Comparison of ENCODE assay signal across 17 mouse cellular contexts in the genomic region with DNA sequence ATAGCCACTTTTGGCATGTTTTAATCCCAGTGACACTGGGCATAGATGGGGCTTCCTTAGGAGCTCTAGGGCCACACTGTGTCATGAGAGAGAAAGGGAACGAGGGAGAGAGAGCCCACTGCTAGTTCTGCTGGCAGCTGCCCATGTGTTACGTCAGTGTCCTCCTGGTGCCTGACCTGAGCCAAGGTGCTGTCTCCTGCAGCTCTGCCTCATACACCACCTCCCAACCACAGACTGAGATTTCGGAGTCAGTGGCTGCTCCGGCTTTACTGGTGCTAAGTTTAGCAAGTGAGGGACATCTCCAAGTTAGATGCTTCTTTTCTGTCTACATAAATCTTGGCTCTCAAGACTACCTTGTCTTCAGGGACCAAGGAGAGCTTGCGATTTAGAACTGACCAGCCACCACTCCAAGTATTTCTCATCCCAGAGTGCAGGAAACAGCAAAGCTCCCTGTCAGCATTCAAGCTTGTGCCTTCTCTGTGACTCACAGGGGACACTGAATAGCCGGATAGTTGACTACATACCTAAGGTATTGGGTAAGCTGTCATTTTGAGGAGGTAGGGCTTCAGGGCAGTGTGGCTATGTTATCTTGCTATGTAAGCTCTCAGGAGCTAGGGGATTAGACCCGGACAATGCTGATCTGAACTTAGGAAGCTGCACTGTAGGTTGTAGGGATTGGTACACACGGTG. TPM values are rescaled to one million over a fixed set of nuclear protein-coding genes. Genes with fewer than 3 reads are reported as not detected.
DNase-seq lines count a peak whose midpoint lies in the region; ATAC-seq and TF ChIP-seq lines count a peak whose summit lies in the region.
"Had no signal": no experiment of that assay in that cellular context is flagged by ENCODE, and none has a peak within 500 bp of the region (broad histone marks: within the 10 kb centered on the region; RNA-seq: fewer than 3 reads in every experiment).

No protein-coding gene starts in this region.

- intact Hi-C loops in gastrocnemius, adult 2 months (cut with DNase I), result no loop called here

- no peak for TF ChIP-seq CTCF in gastrocnemius, adult 2 months (IDR thresholded peaks at IDR 0.05)

- H3K4me3 ChIP-seq in gastrocnemius, adult 2 months, result peak overlapping the region; percentile 15
- H3K4me3 ChIP-seq: erythroblast, embryonic 14.5 days; intestine, embryonic 15.5 days; midbrain, embryonic 12.5 days had no signal

- no peak for ATAC-seq in monocyte, adult 5-6 weeks (replicated peaks; ENCODE audit: insufficient number of reproducible peaks, low FRiP score, low TSS enrichment, poor library complexity, severe bottlenecking)
- ATAC-seq in granulocyte monocyte progenitor cell, adult 5-6 weeks (replicated peaks; ENCODE audit: poor library complexity, severe bottlenecking), result no peak
- ATAC-seq: forebrain, postnatal 0 days; intestine, embryonic 15.5 days had no signal

- peak; percentile 50 for DNase-seq in gastrocnemius, adult 2 months
- no peak for DNase-seq in gastrocnemius, postnatal 10 days
- DNase-seq in 3134 (ENCODE audit: extremely low read depth, insufficient read length, low spot score), result peak; percentile 16
- peak; percentile 97 for DNase-seq in brain, adult 2 months (ENCODE audit: low read depth, low spot score)
- peak; percentile 97 for DNase-seq in cerebellum, postnatal 14 days
- DNase-seq in urinary bladder, adult 18-20 months (ENCODE audit: low spot score in 2 of 2), result no peak
- DNase-seq: forebrain, postnatal 0 days; right cerebral cortex, postnatal 25 days had no signal

- H3K27ac ChIP-seq in gastrocnemius, adult 2 months, result peak overlapping the region; percentile 76
- H3K27ac ChIP-seq: intestine, embryonic 15.5 days; liver, embryonic 14.5 days; midbrain, embryonic 12.5 days had no signal

RNA-seq across cellular contexts. Expression of a gene that starts 14.3 kb away (rescaled TPM):
- not detected for total RNA-seq in gastrocnemius, adult 2 months (2021)
- total RNA-seq in gastrocnemius, postnatal 10 days (2021), result not detected
- not detected in 3 replicates for total RNA-seq in monocyte, adult 5-6 weeks (2017)
- total RNA-seq in granulocyte monocyte progenitor cell, adult 5-6 weeks (2014; fragmentation: Nextera tagmentation), result not detected in 2 replicates
- not detected in 2 replicates for total RNA-seq in granulocyte monocyte progenitor cell, adult 5-6 weeks (2017)
- total RNA-seq: forebrain, postnatal 0 days; heart, postnatal 14 days; layer of hippocampus, postnatal 14 days; MEL had no signal

RNA-seq across cellular contexts. Expression of a gene that starts 27.3 kb away (rescaled TPM):
- 1 to 10 TPM; 4.0 to 6.0 TPM for total RNA-seq in gastrocnemius, adult 2 months (2021)
- 1 to 10 TPM; 5.7 to 7.4 TPM for total RNA-seq in gastrocnemius, postnatal 10 days (2021)
- total RNA-seq in monocyte, adult 5-6 weeks (2017), result 0.29 TPM in 1 of 3 replicates, not detected in the others
- not detected in 2 replicates for total RNA-seq in granulocyte monocyte progenitor cell, adult 5-6 weeks (2014; fragmentation: Nextera tagmentation)
- total RNA-seq in granulocyte monocyte progenitor cell, adult 5-6 weeks (2017), result 0.36 and 0.69 TPM in 2 replicates

Comparison
In these comparisons a context has a peak if more than half of its experiments do, and no peak if none do; other contexts are left out.
1. DNase-seq: peak in gastrocnemius, adult 2 months (single experiment), 3134 (single experiment), brain, adult 2 months (single experiment) and cerebellum, postnatal 14 days (2 of 2); none in gastrocnemius, postnatal 10 days (single experiment) and urinary bladder, adult 18-20 months (0 of 2).